Mouse (Mus musculus): Measurements from ENCODE around the gene Misp. TPM values are rescaled to one million over a fixed set of nuclear protein-coding genes. Genes with fewer than 3 reads are reported as not detected.
A peak's percentile ranks its signal among the peaks of the same experiment; 100 is the strongest.

The Misp gene
- polyA plus RNA-seq, 1 experiment from 2014 or later: 3.1 TPM

GRCm38 (mm10) chr10:79811736-79812637 is 8.8 kb upstream of the Misp start:
- peaks cover 65% of the 10 kb centered on the region for H3K36me3 ChIP-seq
- H3K4me2 ChIP-seq (replicated peaks): no peak overlapping the region
- no peaks in the 10 kb centered on the region for H3K27me3 ChIP-seq
- no peak overlapping the region for H3K27ac ChIP-seq
- no peak overlapping the region for H3K9ac ChIP-seq
- H3K4me3 ChIP-seq: no peak overlapping the region
- WGBS: 27% methylated on average over 15 of the region's 15 CpGs
- no peak; the same call in 1 of the 2 replicates for ATAC-seq (ENCODE audit: insufficient number of reproducible peaks, insufficient read depth, low FRiP score, low TSS enrichment)
- 0 out of 2 replicates have a peak, but pooled peaks cover 4% of the 10 kb centered on the region for H3K4me1 ChIP-seq
- H3K9me3 ChIP-seq: no peaks in the 10 kb centered on the region

- peaks cover 62% of the 10 kb centered on the region for H3K36me3 ChIP-seq
- WGBS: 84% methylated on average over 5 of the region's 5 CpGs
- ATAC-seq (ENCODE audit: insufficient number of reproducible peaks, insufficient read depth, low FRiP score, low TSS enrichment): no peak
- no peak overlapping the region for H3K9ac ChIP-seq
- no peaks in the 10 kb centered on the region for H3K27me3 ChIP-seq
- no peak overlapping the region for H3K4me3 ChIP-seq
- no peaks in the 10 kb centered on the region for H3K4me1 ChIP-seq
- H3K4me2 ChIP-seq (replicated peaks): no peak overlapping the region
- no peaks in the 10 kb centered on the region for H3K9me3 ChIP-seq
- no peak overlapping the region for H3K27ac ChIP-seq
Measured at GRCm38 (mm10) chr10:79814271-79814842, 6.4 kb upstream of the Misp start.

GRCm38 (mm10) chr10:79815671-79816494 is 4.9 kb upstream of the Misp start:
- ATAC-seq (ENCODE audit: insufficient number of reproducible peaks, insufficient read depth, low FRiP score, low TSS enrichment): no peak

GRCm38 (mm10) chr10:79817111-79817510 is 3.7 kb upstream of the Misp start:
- Histone ChIP-seq H3K36me3 (peaks cover 49% of the 10 kb centered on the region), H3K27me3 (no peaks in the 10 kb centered on the region), H3K4me3 (no peak overlapping the region), H3K4me2 (replicated peaks) (no peak overlapping the region), H3K9ac (no peak overlapping the region), H3K27ac (no peak overlapping the region), H3K9me3 (no peaks in the 10 kb centered on the region), H3K4me1 (peaks cover 5% of the 10 kb centered on the region; the same call in 1 of the 2 replicates)
- ATAC-seq (ENCODE audit: insufficient number of reproducible peaks, insufficient read depth, low FRiP score, low TSS enrichment): no peak
- WGBS: 78% methylated on average over 2 of the region's 2 CpGs

More at GRCm38 (mm10) chr10:79815671-79816494, 4.9 kb upstream of the Misp start:
- 0 out of 2 replicates have a peak overlapping the region, but pooled peaks have one; percentile 1 for H3K27ac ChIP-seq
- H3K9me3 ChIP-seq: no peaks in the 10 kb centered on the region
- no peaks in the 10 kb centered on the region for H3K4me1 ChIP-seq
- 90% methylated on average over 12 of the region's 12 CpGs for WGBS
- H3K36me3 ChIP-seq: peaks cover 60% of the 10 kb centered on the region
- no peak overlapping the region for H3K9ac ChIP-seq
- H3K4me2 ChIP-seq (replicated peaks): no peak overlapping the region
- no peak overlapping the region for H3K4me3 ChIP-seq
- no peaks in the 10 kb centered on the region for H3K27me3 ChIP-seq

- peaks cover 15% of the 10 kb centered on the region for H3K4me1 ChIP-seq
- H3K27me3 ChIP-seq: no peaks in the 10 kb centered on the region
- peaks cover 44% of the 10 kb centered on the region for H3K36me3 ChIP-seq
- WGBS: 68% methylated on average over 4 of the region's 4 CpGs
- H3K27ac ChIP-seq: no peak overlapping the region
- H3K9ac ChIP-seq: no peak overlapping the region
- ATAC-seq (ENCODE audit: insufficient number of reproducible peaks, insufficient read depth, low FRiP score, low TSS enrichment): no peak
- no peak overlapping the region for H3K4me2 ChIP-seq (replicated peaks)
- no peaks in the 10 kb centered on the region for H3K9me3 ChIP-seq
- no peak overlapping the region for H3K4me3 ChIP-seq
Measured at GRCm38 (mm10) chr10:79818225-79818624, 2.6 kb upstream of the Misp start.

GRCm38 (mm10) chr10:79819606-79820005 is 1.2 kb upstream of the Misp start:
- WGBS: 90% methylated on average over 17 of the region's 17 CpGs
- no peak overlapping the region for H3K4me2 ChIP-seq (replicated peaks)
- H3K36me3 ChIP-seq: peaks cover 44% of the 10 kb centered on the region
- H3K27ac ChIP-seq: no peak overlapping the region
- H3K9me3 ChIP-seq: no peaks in the 10 kb centered on the region
- ATAC-seq (ENCODE audit: insufficient number of reproducible peaks, insufficient read depth, low FRiP score, low TSS enrichment): no peak
- H3K4me1 ChIP-seq: peaks cover 15% of the 10 kb centered on the region
- H3K4me3 ChIP-seq: no peak overlapping the region
- H3K9ac ChIP-seq: no peak overlapping the region
- no peaks in the 10 kb centered on the region for H3K27me3 ChIP-seq

GRCm38 (mm10) chr10:79820277-79820676 is 512 bp upstream of the Misp start:
- Histone ChIP-seq H3K27ac (no peak overlapping the region), H3K27me3 (no peaks in the 10 kb centered on the region), H3K4me3 (no peak overlapping the region), H3K9ac (no peak overlapping the region), H3K4me2 (replicated peaks) (no peak overlapping the region), H3K36me3 (peaks cover 40% of the 10 kb centered on the region), H3K4me1 (peaks cover 15% of the 10 kb centered on the region), H3K9me3 (no peaks in the 10 kb centered on the region)
- no peak for ATAC-seq (ENCODE audit: insufficient number of reproducible peaks, insufficient read depth, low FRiP score, low TSS enrichment)
- 79% methylated on average over 8 of the region's 8 CpGs for WGBS

- no peaks in the 10 kb centered on the region for H3K27me3 ChIP-seq
- peak overlapping the region; percentile 64; the same call in 1 of the 2 replicates for H3K27ac ChIP-seq
- no peak overlapping the region for H3K4me2 ChIP-seq (replicated peaks)
- no peak for ATAC-seq (ENCODE audit: insufficient number of reproducible peaks, insufficient read depth, low FRiP score, low TSS enrichment)
- H3K4me1 ChIP-seq: peaks cover 15% of the 10 kb centered on the region
- peaks cover 26% of the 10 kb centered on the region for H3K36me3 ChIP-seq
- H3K4me3 ChIP-seq: no peak overlapping the region
- WGBS: 87% methylated on average over 12 of the region's 12 CpGs
- H3K9ac ChIP-seq: no peak overlapping the region
- no peaks in the 10 kb centered on the region; the same call in 1 of the 2 replicates for H3K9me3 ChIP-seq
Measured at GRCm38 (mm10) chr10:79821731-79822130, 942 bp downstream of the Misp start.

GRCm38 (mm10) chr10:79822372-79822771 is 1.6 kb downstream of the Misp start:
- peak overlapping the region; percentile 64 for H3K27ac ChIP-seq
- WGBS: 21% methylated on average over 17 of the region's 17 CpGs
- no peaks in the 10 kb centered on the region for H3K27me3 ChIP-seq
- H3K4me2 ChIP-seq (replicated peaks): peak overlapping the region; percentile 28
- no peak overlapping the region for H3K4me3 ChIP-seq
- H3K9ac ChIP-seq: no peak overlapping the region
- H3K4me1 ChIP-seq: peaks cover 15% of the 10 kb centered on the region
- H3K9me3 ChIP-seq: no peaks in the 10 kb centered on the region; the same call in 1 of the 2 replicates
- ATAC-seq (ENCODE audit: insufficient number of reproducible peaks, insufficient read depth, low FRiP score, low TSS enrichment): peak; percentile 5; the same call in 1 of the 2 replicates
- peaks cover 22% of the 10 kb centered on the region for H3K36me3 ChIP-seq

- Histone ChIP-seq H3K27ac (no peak overlapping the region), H3K27me3 (no peaks in the 10 kb centered on the region), H3K4me1 (peaks cover 15% of the 10 kb centered on the region), H3K9me3 (no peaks in the 10 kb centered on the region; the same call in 1 of the 2 replicates), H3K9ac (no peak overlapping the region), H3K36me3 (peaks cover 21% of the 10 kb centered on the region), H3K4me2 (replicated peaks) (peak overlapping the region; percentile 28; the same call in 1 of the 2 replicates), H3K4me3 (no peak overlapping the region)
- 59% methylated on average over 6 of the region's 6 CpGs for WGBS
- no peak for ATAC-seq (ENCODE audit: insufficient number of reproducible peaks, insufficient read depth, low FRiP score, low TSS enrichment)
Measured at GRCm38 (mm10) chr10:79823011-79823410, 2.2 kb downstream of the Misp start.

- Histone ChIP-seq H3K4me2 (replicated peaks) (no peak overlapping the region), H3K27me3 (no peaks in the 10 kb centered on the region), H3K27ac (no peak overlapping the region), H3K9me3 (no peaks in the 10 kb centered on the region; the same call in 1 of the 2 replicates), H3K4me3 (no peak overlapping the region), H3K4me1 (peaks cover 15% of the 10 kb centered on the region), H3K36me3 (peaks cover 10% of the 10 kb centered on the region), H3K9ac (no peak overlapping the region)
- no peak for ATAC-seq (ENCODE audit: insufficient number of reproducible peaks, insufficient read depth, low FRiP score, low TSS enrichment)
- WGBS: 64% methylated on average over 6 of the region's 6 CpGs
Measured at GRCm38 (mm10) chr10:79824413-79824812, 3.6 kb downstream of the Misp start.
